Mouse (Mus musculus) neural tube, embryonic 12.5 days (tissue): Measurements from ENCODE around the gene Ubxn11. TPM values are rescaled to one million over a fixed set of nuclear protein-coding genes. Genes with fewer than 3 reads are reported as not detected.

Experiments used
- ATAC-seq: fragments of 200-750 bp; cut with Nextera tagmentation; 2 replicates; pipeline ENCODE4 v1.8.0; 2017; ENCODE audit warnings: low read depth, mild to moderate bottlenecking, moderate TSS enrichment, moderate library complexity; ENCODE audit not compliant: low FRiP score
- H3K27ac ChIP-seq: fragments of 300-500 bp; sonication (generic); 2 replicates; pipeline ENCODE4 v1.5.1; 2016
- H3K27me3 ChIP-seq: fragments of 300-500 bp; sonication (generic); replicated peaks from 2 replicates; pipeline ENCODE4 v1.6.1; 2016; ENCODE audit warnings: mild to moderate bottlenecking
- H3K36me3 ChIP-seq: fragments of 300-500 bp; sonication (generic); 2 replicates; pipeline ENCODE4 v1.6.1; 2016; ENCODE audit warnings: mild to moderate bottlenecking
- H3K4me1 ChIP-seq: fragments of 300-500 bp; sonication (generic); 2 replicates; pipeline ENCODE4 v1.6.1; 2016
- H3K4me2 ChIP-seq: fragments of 300-500 bp; sonication (generic); replicated peaks from 2 replicates; pipeline ENCODE4 v1.6.1; 2016; ENCODE audit warnings: mild to moderate bottlenecking
- H3K4me3 ChIP-seq: fragments of 300-500 bp; sonication (generic); 2 replicates; pipeline ENCODE4 v1.5.1; 2016
- H3K9ac ChIP-seq: fragments of 300-500 bp; sonication (generic); 2 replicates; pipeline ENCODE4 v1.6.1; 2016; ENCODE audit warnings: mild to moderate bottlenecking
- H3K9me3 ChIP-seq: fragments of 300-500 bp; sonication (generic); 2 replicates; pipeline ENCODE4 v1.6.1; 2016; ENCODE audit warnings: mild to moderate bottlenecking
- WGBS: fragments of 180-500 bp; shearing (Covaris S2); methylation state at CpG from one replicate; pipeline ENCODE4 v1.1.7; 2016; 5-methylcytosine and 5-hydroxymethylcytosine counted together
- polyA plus RNA-seq: library from polyadenylated mRNA; unstranded; fragments of >200 nt; fragmentation: Nextera tagmentation; extraction: Ambion mirVana; gene quantifications from 2 replicates; pipeline ENCODE4 v1.2.1, GENCODE M21; 2016

Ubxn11 gene
- 7.3 and 8.0 TPM in 2 replicates for polyA plus RNA-seq

DNA sequence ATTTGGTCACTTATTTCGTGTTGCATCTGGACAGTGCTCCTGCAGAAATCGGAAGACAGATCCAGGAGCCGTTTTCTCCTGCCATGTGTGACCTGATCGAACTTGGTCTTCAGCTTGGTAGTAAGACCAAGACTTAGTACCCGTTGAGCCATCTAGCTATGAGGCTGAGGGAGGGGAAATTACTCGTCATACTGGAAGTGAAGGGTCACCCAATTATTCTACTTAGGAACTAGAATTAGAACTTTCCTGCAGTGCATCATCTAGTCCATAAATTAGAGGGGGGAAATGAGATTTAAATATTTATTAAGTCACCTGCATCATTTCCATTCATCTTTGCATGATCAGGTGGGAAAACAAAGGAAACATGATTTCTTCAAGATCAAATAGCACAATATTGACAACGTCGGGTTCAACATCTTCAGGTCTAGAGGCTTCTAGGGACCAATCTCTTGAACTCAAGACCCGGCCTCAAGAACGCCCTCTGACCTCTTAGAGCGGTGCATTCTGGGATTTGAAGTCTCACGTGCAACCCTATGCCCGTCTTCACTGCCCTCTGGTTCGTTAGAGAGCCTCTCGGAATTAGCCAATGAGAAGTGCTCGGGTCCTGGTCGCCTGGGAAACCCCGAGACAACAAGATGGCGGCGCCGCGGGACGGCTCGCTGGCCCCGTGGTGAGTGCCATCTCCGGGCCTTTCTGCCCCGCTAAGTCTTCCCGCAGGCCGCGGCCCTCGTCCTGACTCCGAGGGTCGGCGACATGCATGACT is at the start of gene Ubxn11:
TSS of gene Ubxn11 (plus strand) at position 592 of the 763 bp plus-strand sequence.
- H3K36me3 ChIP-seq: no peaks in the 10 kb centered on the region
- WGBS: 18% methylated on average over 34 of the region's 34 CpGs
- peak within 1 kb of the TSS; percentile 75 for H3K4me3 ChIP-seq
- ATAC-seq: peak; percentile 96
- no peaks in the 10 kb centered on the region; the same call in 1 of the 2 replicates for H3K27me3 ChIP-seq
- H3K4me2 ChIP-seq: peak within 1 kb of the TSS; percentile 70
- H3K27ac ChIP-seq: no peak within 1 kb of the TSS
- H3K9ac ChIP-seq: peak within 1 kb of the TSS; percentile 59
- peaks cover 15% of the 10 kb centered on the region; the same call in 1 of the 2 replicates for H3K4me1 ChIP-seq
- H3K9me3 ChIP-seq: no peaks in the 10 kb centered on the region

DNA sequence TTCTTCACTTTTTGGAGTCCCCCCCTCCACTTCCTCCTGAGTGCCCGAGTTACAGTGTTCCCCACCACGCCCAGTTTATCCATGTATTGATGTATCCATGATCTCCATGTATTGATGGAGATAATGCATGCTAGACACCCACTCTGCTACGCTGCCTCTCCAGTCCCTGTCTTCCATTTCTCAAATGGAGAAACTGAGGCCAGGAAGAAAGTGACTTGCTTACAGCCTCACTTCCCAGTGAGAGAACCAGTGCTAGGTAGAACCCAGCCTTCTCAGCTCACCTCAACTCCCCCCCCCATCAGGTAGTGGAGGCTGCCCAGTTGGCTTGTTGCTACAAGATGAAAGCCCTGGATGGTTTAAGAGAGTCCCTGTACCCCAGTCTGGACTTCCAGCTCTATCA is 48.8 kb upstream of the Ubxn11 start, which contains the start of gene Zfp683:
TSS of gene Zfp683 (plus strand) at position 301 of the 400 bp plus-strand sequence.
- Histone ChIP-seq H3K4me2 (no peak within 1 kb of the TSS), H3K9ac (no peak within 1 kb of the TSS), H3K4me1 (peaks cover 4% of the 10 kb centered on the region; the same call in 1 of the 2 replicates), H3K9me3 (no peaks in the 10 kb centered on the region), H3K27me3 (no peaks in the 10 kb centered on the region), H3K4me3 (no peak within 1 kb of the TSS), H3K36me3 (no peaks in the 10 kb centered on the region), H3K27ac (no peak within 1 kb of the TSS)
- ATAC-seq: no peak
- 88% methylated on average over 3 of the region's 3 CpGs for WGBS

DNA sequence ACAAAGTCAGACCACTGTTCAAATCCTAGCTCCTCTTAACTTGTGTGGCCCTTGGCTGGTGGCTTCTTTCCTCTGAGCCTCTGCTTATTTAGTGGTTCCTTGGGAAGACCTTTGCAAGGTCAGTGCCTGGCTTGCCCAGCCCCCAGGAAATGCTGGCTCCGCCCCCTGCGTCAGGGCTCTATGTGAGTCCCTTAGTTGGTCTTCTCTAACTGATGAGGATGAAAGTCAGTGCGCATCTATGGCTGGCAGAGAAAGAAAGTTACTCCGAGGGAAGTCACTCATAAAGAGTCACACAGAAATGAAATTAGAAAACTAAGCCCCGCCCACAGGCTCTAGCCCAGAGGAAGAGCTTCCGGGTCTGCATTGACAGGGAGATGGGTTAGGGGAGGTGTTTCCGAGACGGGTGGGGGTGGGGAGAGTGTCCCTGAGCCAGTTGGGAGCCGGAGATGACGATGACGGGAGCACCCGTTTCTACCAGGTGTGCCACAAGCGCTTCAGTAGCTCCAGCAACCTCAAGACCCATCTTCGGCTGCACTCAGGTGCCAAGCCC is 44.1 kb upstream of the Ubxn11 start:
- Histone ChIP-seq H3K9me3 (no peaks in the 10 kb centered on the region), H3K4me1 (no peaks in the 10 kb centered on the region), H3K27ac (no peak overlapping the region), H3K27me3 (peaks cover 6% of the 10 kb centered on the region; the same call in 1 of the 2 replicates), H3K4me3 (no peak overlapping the region), H3K9ac (no peak overlapping the region), H3K36me3 (no peaks in the 10 kb centered on the region), H3K4me2 (peak overlapping the region; percentile 14)
- 39% methylated on average over 14 of the region's 14 CpGs for WGBS
- ATAC-seq: no peak

DNA sequence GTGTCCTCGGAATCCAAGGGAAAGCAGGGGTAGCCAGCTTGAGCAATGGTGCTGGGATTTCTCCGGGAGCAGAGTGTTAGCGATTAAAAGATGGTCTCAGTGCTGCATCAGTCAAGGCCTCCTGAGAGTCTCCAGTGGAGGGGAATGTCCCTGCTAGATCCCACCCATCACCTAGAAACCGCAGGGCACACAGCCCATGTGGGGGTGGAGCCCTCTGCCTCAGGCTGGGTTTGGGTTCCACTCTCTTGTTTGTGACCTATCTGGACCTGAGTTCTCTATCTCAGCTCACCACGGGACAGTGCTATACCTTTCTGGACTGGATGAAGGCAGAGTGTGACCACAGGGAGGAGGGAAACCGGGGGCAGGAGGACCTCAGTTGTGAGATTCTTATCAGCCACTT is 43.5 kb upstream of the Ubxn11 start:
- no peak overlapping the region for H3K27ac ChIP-seq
- no peaks in the 10 kb centered on the region for H3K36me3 ChIP-seq
- H3K4me2 ChIP-seq: no peak overlapping the region
- no peak for ATAC-seq
- H3K4me3 ChIP-seq: no peak overlapping the region
- H3K9me3 ChIP-seq: no peaks in the 10 kb centered on the region
- H3K27me3 ChIP-seq: peaks cover 6% of the 10 kb centered on the region; the same call in 1 of the 2 replicates
- 78% methylated on average over 6 of the region's 6 CpGs for WGBS
- H3K9ac ChIP-seq: no peak overlapping the region
- H3K4me1 ChIP-seq: no peaks in the 10 kb centered on the region

DNA sequence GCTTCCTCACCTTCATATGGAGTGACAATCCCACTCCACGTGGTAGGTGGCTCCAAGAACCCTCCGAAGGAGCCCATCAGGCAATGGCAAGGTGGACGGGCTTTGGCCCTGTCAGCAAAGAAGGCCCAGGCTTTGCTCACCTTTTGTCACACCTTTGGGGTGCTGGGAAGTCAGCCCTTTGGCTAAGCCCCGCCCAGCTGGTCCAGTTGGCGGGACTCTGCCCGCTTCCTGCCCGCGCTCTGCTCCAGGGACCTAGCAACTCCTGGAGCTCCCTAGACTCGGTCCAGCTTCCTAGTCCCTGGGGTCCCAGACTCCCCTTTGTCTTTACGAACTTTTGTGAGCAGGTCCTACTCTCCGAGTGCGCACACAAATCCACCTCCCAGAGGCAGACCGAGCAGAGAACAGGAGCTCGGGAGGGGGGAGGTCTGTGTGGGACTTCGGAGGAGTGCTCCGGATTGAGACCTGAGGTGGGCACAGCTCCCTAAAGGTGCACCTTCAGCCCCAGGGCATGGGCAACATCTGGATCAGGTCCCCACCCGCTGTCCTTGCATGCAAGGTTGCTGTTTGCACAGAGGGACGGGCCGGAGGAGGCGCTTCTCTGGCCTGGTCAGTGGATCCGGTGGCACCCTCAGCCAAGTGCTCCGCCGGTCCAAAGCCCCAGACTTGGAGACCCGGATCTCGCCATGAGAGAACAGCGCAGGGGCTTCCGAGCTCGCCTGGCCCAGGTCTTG is 42.1 kb upstream of the Ubxn11 start, which contains the start of gene Crybg2:
TSS of gene Crybg2 (plus strand) at position 681 of the 731 bp plus-strand sequence.
- no peak within 1 kb of the TSS for H3K4me3 ChIP-seq
- H3K36me3 ChIP-seq: no peaks in the 10 kb centered on the region
- H3K27ac ChIP-seq: no peak within 1 kb of the TSS
- 52% methylated on average over 28 of the region's 28 CpGs for WGBS
- no peak for ATAC-seq
- no peak within 1 kb of the TSS for H3K9ac ChIP-seq
- no peak within 1 kb of the TSS for H3K4me2 ChIP-seq
- H3K4me1 ChIP-seq: no peaks in the 10 kb centered on the region
- H3K27me3 ChIP-seq: peaks cover 13% of the 10 kb centered on the region
- no peaks in the 10 kb centered on the region for H3K9me3 ChIP-seq

DNA sequence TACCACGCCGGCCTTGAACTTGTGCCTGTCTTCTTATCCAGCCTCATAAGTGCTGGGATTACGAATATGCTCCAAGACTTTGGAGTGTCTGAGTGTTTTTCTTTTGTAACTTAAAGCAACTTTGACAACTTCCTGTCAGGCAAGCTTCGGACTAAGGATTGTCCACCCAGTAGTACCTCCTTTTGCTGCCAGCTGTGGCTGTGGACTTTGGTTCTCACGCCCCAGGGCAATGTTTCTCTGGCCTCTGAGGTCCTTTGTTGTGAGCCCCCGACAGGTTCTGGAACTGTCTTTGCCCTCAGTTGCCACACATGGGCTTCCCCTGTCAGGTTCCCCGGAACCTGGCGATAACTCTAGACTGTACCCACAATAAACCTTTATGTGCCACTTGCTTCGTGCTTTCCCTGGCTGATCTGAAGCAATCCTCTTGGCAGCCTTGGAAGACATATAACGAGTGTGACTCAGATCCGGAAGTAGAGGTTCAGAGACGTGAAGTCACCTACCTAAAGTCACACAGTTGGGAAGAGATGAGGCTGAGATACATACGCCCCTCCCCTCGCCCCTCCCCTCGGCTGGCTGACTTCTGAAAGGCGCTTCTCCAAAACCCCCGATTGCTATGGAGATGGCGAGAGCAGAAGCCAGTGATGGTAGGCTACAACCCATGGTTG is 41.1 kb upstream of the Ubxn11 start:
- Histone ChIP-seq H3K9ac (no peak overlapping the region), H3K4me1 (no peaks in the 10 kb centered on the region), H3K4me2 (no peak overlapping the region), H3K9me3 (no peaks in the 10 kb centered on the region), H3K27me3 (peaks cover 19% of the 10 kb centered on the region), H3K36me3 (no peaks in the 10 kb centered on the region), H3K27ac (no peak overlapping the region), H3K4me3 (no peak overlapping the region)
- ATAC-seq: no peak
- 64% methylated on average over 18 of the region's 18 CpGs for WGBS

DNA sequence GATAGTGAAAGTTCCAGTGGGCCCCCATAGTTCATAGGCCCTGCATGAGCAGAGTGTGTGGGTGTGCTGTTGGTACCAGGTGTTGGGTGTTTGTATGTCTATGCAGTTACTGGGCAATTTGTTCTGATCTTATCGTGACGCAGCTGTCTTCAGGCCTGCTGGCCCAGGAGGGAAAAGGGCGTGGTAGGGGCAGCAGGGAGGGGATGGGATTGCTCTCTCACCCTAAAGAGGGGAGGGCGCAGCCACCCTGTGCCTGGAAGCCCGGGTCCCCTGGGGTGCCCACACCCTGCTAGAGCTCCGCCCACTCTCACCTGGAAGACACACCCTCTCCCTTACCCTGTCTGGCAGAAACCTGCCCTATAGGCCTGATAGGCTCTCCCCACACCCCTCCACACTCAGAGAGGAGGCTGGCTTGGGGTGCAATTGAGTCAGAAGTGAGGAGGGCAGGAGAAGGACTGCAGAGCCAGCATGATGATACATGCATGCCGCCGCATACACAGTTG is 40.4 kb upstream of the Ubxn11 start:
- ATAC-seq: no peak
- H3K9me3 ChIP-seq: no peaks in the 10 kb centered on the region
- H3K27ac ChIP-seq: no peak overlapping the region
- no peaks in the 10 kb centered on the region for H3K4me1 ChIP-seq
- WGBS: 50% methylated on average over 8 of the region's 8 CpGs
- H3K4me2 ChIP-seq: no peak overlapping the region
- H3K36me3 ChIP-seq: no peaks in the 10 kb centered on the region
- no peak overlapping the region for H3K4me3 ChIP-seq
- no peak overlapping the region for H3K9ac ChIP-seq
- peaks cover 22% of the 10 kb centered on the region for H3K27me3 ChIP-seq

DNA sequence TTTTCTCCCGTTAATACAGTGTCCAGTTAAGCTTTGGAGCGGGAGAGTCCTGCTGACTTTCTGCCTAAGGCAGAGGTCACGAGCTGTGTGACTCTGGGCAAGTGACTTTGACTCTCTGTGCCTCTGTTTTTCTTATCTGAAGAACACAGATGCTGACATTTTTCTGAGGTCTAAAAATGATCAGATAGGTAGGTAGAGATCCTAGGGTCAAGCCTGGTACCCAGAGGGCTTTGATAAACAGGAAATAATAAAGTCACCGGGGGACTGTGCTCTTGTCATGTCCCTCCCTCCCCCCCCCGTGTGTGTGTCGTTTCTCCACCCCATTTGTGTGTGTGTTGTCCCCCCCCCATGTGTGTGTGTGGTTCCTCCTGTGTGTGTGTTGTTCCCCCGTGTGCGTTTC is 39.8 kb upstream of the Ubxn11 start:
- peaks cover 22% of the 10 kb centered on the region for H3K27me3 ChIP-seq
- WGBS: 69% methylated on average over 8 of the region's 8 CpGs

DNA sequence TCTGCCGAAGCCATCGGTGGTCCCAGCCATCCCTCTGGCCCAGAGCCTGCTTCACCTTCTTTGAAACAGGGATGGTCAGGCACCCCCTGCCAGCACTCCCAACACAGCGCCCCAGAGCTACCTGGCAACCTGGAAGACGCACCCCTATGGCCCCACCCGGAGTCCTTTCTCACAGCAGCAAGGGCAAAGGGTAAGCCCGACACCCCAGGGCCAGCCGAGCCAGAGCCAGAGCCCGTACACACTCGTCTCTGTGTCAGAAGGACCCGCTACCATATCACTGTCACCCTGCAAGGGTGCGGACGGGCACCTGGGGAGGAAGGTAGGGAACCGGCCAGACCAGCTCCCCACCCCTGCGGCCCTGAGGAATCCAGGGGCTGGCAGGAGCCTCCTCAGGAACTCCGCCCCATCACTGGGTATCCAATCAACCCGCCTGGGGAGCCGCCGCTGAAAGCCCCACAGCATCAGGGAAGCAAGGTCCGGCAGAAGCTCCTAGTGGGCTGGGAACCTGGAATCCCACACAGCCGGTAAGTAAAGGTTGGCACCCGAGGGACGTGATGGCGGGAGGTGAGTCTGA is 36.9 kb upstream of the Ubxn11 start:
- H3K4me2 ChIP-seq: no peak overlapping the region
- H3K4me1 ChIP-seq: no peaks in the 10 kb centered on the region
- H3K27me3 ChIP-seq: peaks cover 18% of the 10 kb centered on the region
- no peak overlapping the region for H3K27ac ChIP-seq
- no peak overlapping the region for H3K4me3 ChIP-seq
- no peak overlapping the region for H3K9ac ChIP-seq
- no peak for ATAC-seq
- no peaks in the 10 kb centered on the region for H3K36me3 ChIP-seq
- 26% methylated on average over 23 of the region's 23 CpGs for WGBS
- H3K9me3 ChIP-seq: no peaks in the 10 kb centered on the region

More for the DNA sequence above, 39.8 kb upstream of the Ubxn11 start:
- Histone ChIP-seq H3K4me3 (no peak overlapping the region), H3K36me3 (no peaks in the 10 kb centered on the region), H3K9me3 (no peaks in the 10 kb centered on the region), H3K4me2 (no peak overlapping the region), H3K27ac (no peak overlapping the region), H3K4me1 (no peaks in the 10 kb centered on the region), H3K9ac (no peak overlapping the region)
- ATAC-seq: no peak

DNA sequence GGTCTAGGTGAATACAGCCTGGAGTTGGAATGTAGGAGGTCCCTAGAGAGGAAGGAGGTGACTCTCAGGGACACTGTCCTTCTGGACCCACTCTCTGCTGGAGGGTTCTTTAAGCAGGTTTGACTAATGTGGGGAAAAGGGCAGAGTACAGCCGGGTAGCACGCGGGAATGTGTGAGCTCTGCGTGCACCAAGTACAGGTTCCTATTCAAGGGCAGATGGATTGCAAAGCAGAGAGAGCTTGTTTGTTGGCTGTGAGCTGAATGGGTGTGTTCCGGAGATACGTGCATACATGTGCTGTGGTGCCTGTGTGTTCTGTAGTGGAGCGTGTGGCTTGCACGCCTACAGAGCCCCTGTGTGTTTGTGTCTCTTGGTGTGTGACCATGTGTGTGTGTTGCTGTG is 35.0 kb upstream of the Ubxn11 start:
- 88% methylated on average over 8 of the region's 8 CpGs for WGBS
- H3K4me1 ChIP-seq: no peaks in the 10 kb centered on the region
- H3K36me3 ChIP-seq: no peaks in the 10 kb centered on the region
- no peak overlapping the region for H3K4me3 ChIP-seq
- H3K9me3 ChIP-seq: no peaks in the 10 kb centered on the region
- ATAC-seq: no peak
- no peak overlapping the region for H3K9ac ChIP-seq
- H3K4me2 ChIP-seq: no peak overlapping the region
- no peak overlapping the region for H3K27ac ChIP-seq
- H3K27me3 ChIP-seq: peaks cover 16% of the 10 kb centered on the region

DNA sequence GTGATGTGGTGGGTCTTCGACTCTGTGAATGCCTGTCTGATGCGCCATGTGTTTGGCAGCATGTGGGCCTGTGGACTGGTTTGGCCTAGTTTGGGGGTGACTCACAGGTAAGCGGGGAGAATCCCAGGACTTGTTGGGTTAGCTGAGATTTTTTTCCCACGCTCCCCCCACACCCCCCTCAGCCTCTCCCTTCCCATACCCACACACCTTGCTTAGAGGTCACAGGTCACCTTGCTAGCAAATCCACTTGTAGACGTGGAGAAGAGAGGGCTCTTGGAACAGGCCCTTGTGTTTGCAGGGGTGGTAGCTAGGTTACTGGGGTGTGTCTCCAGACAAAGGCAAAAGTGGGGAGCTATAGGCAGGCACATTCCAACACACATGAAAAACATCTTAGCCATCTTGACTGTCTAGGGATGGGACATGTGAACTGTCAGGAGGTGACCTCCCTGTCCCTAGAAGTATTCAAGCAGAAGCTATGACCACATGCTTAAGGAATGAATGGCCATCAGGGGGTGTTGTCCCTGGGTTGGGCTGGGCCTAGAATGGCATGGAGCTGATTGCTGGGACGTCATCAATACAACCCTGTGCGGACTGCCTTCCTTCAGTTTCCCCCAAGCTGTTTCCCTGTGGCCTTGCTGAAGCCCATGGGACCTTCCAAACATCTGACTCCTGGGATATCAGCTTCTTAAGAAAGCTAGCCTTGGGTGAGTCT is 34.4 kb upstream of the Ubxn11 start:
- H3K4me3 ChIP-seq: no peak overlapping the region
- no peak for ATAC-seq
- H3K27me3 ChIP-seq: peaks cover 16% of the 10 kb centered on the region
- no peaks in the 10 kb centered on the region for H3K36me3 ChIP-seq
- H3K27ac ChIP-seq: no peak overlapping the region
- 76% methylated on average over 7 of the region's 7 CpGs for WGBS
- no peak overlapping the region for H3K9ac ChIP-seq
- H3K9me3 ChIP-seq: no peaks in the 10 kb centered on the region
- no peaks in the 10 kb centered on the region for H3K4me1 ChIP-seq
- H3K4me2 ChIP-seq: no peak overlapping the region
